Mouse (Mus musculus): ENCODE measurements around the gene Gipr.

Gipr gene

GRCm38 (mm10) chr7:19148875-19149541 is 16.9 kb downstream of the Gipr start, which contains the start of gene Qpctl:
Gene Qpctl, minus strand, starts transcription at chr7:19149291.
- peak; percentile 100 for DNase-seq (ENCODE audit: low read depth, low spot score)

GRCm38 (mm10) chr7:19148180-19148874 is 17.6 kb downstream of the Gipr start:
- peak; percentile 16 for DNase-seq (ENCODE audit: low read depth, low spot score)

GRCm38 (mm10) chr7:19147497-19148045 is 18.4 kb downstream of the Gipr start:
- peak; percentile 33 for DNase-seq (ENCODE audit: low read depth, low spot score)

GRCm38 (mm10) chr7:19146793-19147192 is 19.1 kb downstream of the Gipr start:
- DNase-seq (ENCODE audit: low read depth, low spot score): no peak

- peak; percentile 72 for DNase-seq (ENCODE audit: low read depth, low spot score)
Observed at GRCm38 (mm10) chr7:19137380-19137779, 28.5 kb downstream of the Gipr start.

GRCm38 (mm10) chr7:19136673-19137334 is 29.1 kb downstream of the Gipr start:
- DNase-seq (ENCODE audit: low read depth, low spot score): peak; percentile 28

- peak; percentile 60 for DNase-seq (ENCODE audit: low read depth, low spot score)
Observed at GRCm38 (mm10) chr7:19136168-19136567, 29.8 kb downstream of the Gipr start.

- DNase-seq (ENCODE audit: low read depth, low spot score): peak; percentile 100
Observed at GRCm38 (mm10) chr7:19131324-19131848, 34.5 kb downstream of the Gipr start.

- peak; percentile 57 for DNase-seq (ENCODE audit: low read depth, low spot score)
Observed at GRCm38 (mm10) chr7:19130657-19131056, 35.3 kb downstream of the Gipr start.

GRCm38 (mm10) chr7:19129396-19129795 is 36.5 kb downstream of the Gipr start:
- no peak for DNase-seq (ENCODE audit: low read depth, low spot score)

GRCm38 (mm10) chr7:19127744-19128143 is 38.2 kb downstream of the Gipr start:
- DNase-seq (ENCODE audit: low read depth, low spot score): no peak

- no peak for DNase-seq (ENCODE audit: low read depth, low spot score)
Observed at GRCm38 (mm10) chr7:19124713-19125112, 41.2 kb downstream of the Gipr start.

GRCm38 (mm10) chr7:19121686-19122085 is 44.2 kb downstream of the Gipr start:
- no peak for DNase-seq (ENCODE audit: low read depth, low spot score)

- peak; percentile 99 for DNase-seq (ENCODE audit: low read depth, low spot score)
Observed at GRCm38 (mm10) chr7:19119631-19120429, 46.1 kb downstream of the Gipr start, which contains the start of gene Fbxo46. Gene Fbxo46, plus strand, starts transcription at chr7:19119859.

- peak; percentile 10 for DNase-seq (ENCODE audit: low read depth, low spot score)
Observed at GRCm38 (mm10) chr7:19119083-19119482, 46.8 kb downstream of the Gipr start.

GRCm38 (mm10) chr7:19118028-19118771 is 47.7 kb downstream of the Gipr start, which contains the start of gene Gm4969:
Gene Gm4969, minus strand, starts transcription at chr7:19118368.
- DNase-seq (ENCODE audit: low read depth, low spot score): peak; percentile 98

- no peak for DNase-seq (ENCODE audit: low read depth, low spot score)
Observed at GRCm38 (mm10) chr7:19109565-19109964, 56.4 kb downstream of the Gipr start.

- DNase-seq (ENCODE audit: low read depth, low spot score): no peak
Observed at GRCm38 (mm10) chr7:19107436-19107835, 58.5 kb downstream of the Gipr start.

Data from R1 (cell line).